Mouse (Mus musculus) hindbrain, embryonic 14.5 days (tissue): ENCODE data around the gene Tex13c3. TPM values are rescaled to one million over a fixed set of nuclear protein-coding genes. Genes with fewer than 3 reads are reported as not detected.
"Not testable (repeated sequence)": the region's sequence is repeated elsewhere in the genome, so short reads cannot be mapped to it uniquely, and the experiment has no call there.

Source experiments
- ATAC-seq: fragments of 200-750 bp; cut with Nextera tagmentation; 2 replicates; pipeline ENCODE4 v1.8.0; 2017; ENCODE audit warnings: moderate number of reproducible peaks, mild to moderate bottlenecking, moderate TSS enrichment, moderate library complexity; ENCODE audit not compliant: low FRiP score
- DNase-seq: peaks from one replicate; pipeline ENCODE4 v3.0.0-alpha.2; 2015; ENCODE audit warnings: low spot score
- H3K27ac ChIP-seq: fragments of 300-500 bp; sonication (generic); 2 replicates; pipeline ENCODE4 v1.5.1; 2014; ENCODE audit warnings: mild to moderate bottlenecking, moderate library complexity
- H3K27me3 ChIP-seq: fragments of 300-500 bp; sonication (generic); 2 replicates; pipeline ENCODE4 v1.6.1; 2014; ENCODE audit warnings: mild to moderate bottlenecking, low read length, mixed read lengths; ENCODE audit not compliant: control insufficient read depth, insufficient read depth
- H3K36me3 ChIP-seq: fragments of 300-500 bp; sonication (generic); replicated peaks from 2 replicates; pipeline ENCODE4 v1.6.1; 2014; ENCODE audit not compliant: control insufficient read depth, insufficient read depth
- H3K4me1 ChIP-seq: fragments of 300-500 bp; sonication (generic); replicated peaks from 2 replicates; pipeline ENCODE4 v1.6.1; 2014; ENCODE audit warnings: antibody characterized with exemption, low read length, mixed read lengths; ENCODE audit not compliant: control insufficient read depth, insufficient read depth
- H3K4me2 ChIP-seq: fragments of 300-500 bp; sonication (generic); replicated peaks from 2 replicates; pipeline ENCODE4 v1.6.1; 2014; ENCODE audit warnings: mild to moderate bottlenecking, moderate library complexity
- H3K4me3 ChIP-seq: fragments of 300-500 bp; sonication (generic); replicated peaks from 2 replicates; pipeline ENCODE4 v1.5.1; 2014; ENCODE audit warnings: mild to moderate bottlenecking, low read length
- H3K9ac ChIP-seq: fragments of 300-500 bp; sonication (generic); 2 replicates; pipeline ENCODE4 v1.6.1; 2014
- H3K9me3 ChIP-seq: fragments of 300-500 bp; sonication (generic); 2 replicates; pipeline ENCODE4 v1.6.1; 2016; ENCODE audit warnings: low read length; ENCODE audit not compliant: control insufficient read depth
- WGBS: fragments of 180-500 bp; shearing (Covaris S2); extraction: QIAGEN DNeasy Blood & Tissue Kit; methylation state at CpG from one replicate; pipeline ENCODE4 v1.1.7; 2014; 5-methylcytosine and 5-hydroxymethylcytosine counted together
- polyA plus RNA-seq: library from polyadenylated mRNA; unstranded; fragments of >200 nt; fragmentation: Nextera tagmentation; extraction: Ambion mirVana; gene quantifications from 2 replicates; pipeline ENCODE4 v1.2.1, GENCODE M21; 2014

The Tex13c3 gene
- polyA plus RNA-seq = not detected in 2 replicates

DNA sequence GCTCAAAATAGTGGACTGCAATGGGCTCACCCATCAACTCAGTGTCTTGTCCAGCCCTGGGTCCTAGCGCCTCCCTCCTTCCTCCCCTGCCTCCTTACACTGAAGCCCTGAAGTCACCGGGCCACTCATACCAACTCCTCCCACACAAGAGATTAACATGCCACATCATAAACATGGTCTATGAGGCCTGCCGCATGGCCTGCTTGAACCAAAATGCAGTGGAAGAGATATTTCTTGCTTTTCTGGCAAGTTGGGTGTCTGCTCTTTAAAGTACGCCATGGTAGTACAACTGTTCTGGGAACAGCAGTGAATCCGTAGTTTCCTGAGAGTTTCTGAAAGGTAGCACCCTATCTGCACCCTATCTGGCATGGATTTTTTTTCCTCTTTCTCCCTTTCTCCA is at the start of gene Tex13c3:
Gene Tex13c3 (minus strand): TSS at position 101 of the 400 bp plus-strand sequence.
- not testable (repeated sequence) for H3K4me1 ChIP-seq, H3K4me2 ChIP-seq, H3K9me3 ChIP-seq, ATAC-seq, H3K36me3 ChIP-seq, H3K4me3 ChIP-seq, H3K27ac ChIP-seq, H3K27me3 ChIP-seq, DNase-seq, H3K9ac ChIP-seq
- 95% methylated on average over 5 of the region's 5 CpGs for WGBS

DNA sequence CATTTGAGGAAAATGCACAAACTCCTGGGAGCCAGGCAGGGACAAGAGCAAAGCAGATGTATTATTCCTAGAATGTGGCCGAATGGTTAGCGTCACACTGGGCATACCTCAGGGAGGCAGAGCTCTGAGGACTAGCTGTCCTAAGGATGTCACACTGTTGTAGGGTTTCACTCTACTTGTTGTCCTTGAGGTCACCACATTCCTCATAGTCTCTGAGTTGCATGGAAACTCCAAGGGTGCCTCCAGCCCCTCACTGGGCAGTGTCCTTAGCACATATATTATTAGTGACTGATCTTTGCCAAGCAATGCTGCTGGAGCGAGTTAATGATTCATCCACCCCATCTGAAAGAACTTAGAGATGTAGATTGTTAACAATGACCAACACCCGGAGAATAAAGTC is 8.6 kb upstream of the Tex13c3 start:
- 74% methylated on average over 4 of the region's 4 CpGs for WGBS
- no peak for ATAC-seq
- H3K4me3 ChIP-seq = no peak overlapping the region

More for the DNA sequence above, 8.6 kb upstream of the Tex13c3 start:
- no peaks in the 10 kb centered on the region for H3K9me3 ChIP-seq
- no peak for DNase-seq
- H3K27me3 ChIP-seq = no peaks in the 10 kb centered on the region
- H3K36me3 ChIP-seq = no peaks in the 10 kb centered on the region
- no peak overlapping the region for H3K9ac ChIP-seq
- no peaks in the 10 kb centered on the region for H3K4me1 ChIP-seq
- no peak overlapping the region for H3K4me2 ChIP-seq
- H3K27ac ChIP-seq = no peak overlapping the region
